Comparison of ENCODE assay signal across 8 mouse cellular contexts in genomic region chr11:68432361-68433021, GRCm38 (mm10). TPM values are rescaled to one million over a fixed set of nuclear protein-coding genes. Genes with fewer than 3 reads are reported as not detected.
DNase-seq lines count a peak whose midpoint lies in the region; ATAC-seq and TF ChIP-seq lines count a peak whose summit lies in the region.

No protein-coding gene starts in this region.

- 25% methylated on average over 23 of the region's 23 CpGs for WGBS in liver, adult 2 months
- 33% methylated on average over 23 of the region's 23 CpGs for WGBS in embryonic facial prominence, embryonic 13.5 days
- 29% methylated on average over 23 of the region's 23 CpGs for WGBS in limb, embryonic 12.5 days
- 35% methylated on average over 23 of the region's 23 CpGs for WGBS in neural tube, embryonic 15.5 days

- no peaks in the 10 kb centered on the region for H3K36me3 ChIP-seq in liver, adult 2 months (ENCODE audit: control insufficient read depth, insufficient read depth, low read length)
- no peaks in the 10 kb centered on the region for H3K36me3 ChIP-seq in embryonic facial prominence, embryonic 13.5 days
- H3K36me3 ChIP-seq in limb, embryonic 12.5 days: no peaks in the 10 kb centered on the region
- no peaks in the 10 kb centered on the region for H3K36me3 ChIP-seq in neural tube, embryonic 15.5 days

- peak; percentile 29; the same call in 1 of the 2 replicates for ATAC-seq in embryonic facial prominence, embryonic 13.5 days (ENCODE audit: insufficient number of reproducible peaks, insufficient read depth, low FRiP score, low TSS enrichment, low read depth)
- peak; percentile 21; the same call in 1 of the 2 replicates for ATAC-seq in limb, embryonic 12.5 days (ENCODE audit: insufficient number of reproducible peaks, insufficient read depth, low FRiP score, low TSS enrichment, low read depth)
- ATAC-seq in neural tube, embryonic 15.5 days (ENCODE audit: low FRiP score): peak; percentile 17; the same call in 1 of the 2 replicates

- peak overlapping the region; percentile 69 for H3K4me2 ChIP-seq in embryonic facial prominence, embryonic 13.5 days
- H3K4me2 ChIP-seq in limb, embryonic 12.5 days: peak overlapping the region; percentile 68
- peak overlapping the region; percentile 64 for H3K4me2 ChIP-seq in neural tube, embryonic 15.5 days

- H3K9ac ChIP-seq in liver, adult 2 months (ENCODE audit: low read depth, low read length): 0 out of 2 replicates have a peak overlapping the region, but pooled peaks have one; percentile 19
- H3K9ac ChIP-seq in embryonic facial prominence, embryonic 13.5 days: peak overlapping the region; percentile 61; the same call in 1 of the 2 replicates
- peak overlapping the region; percentile 47; the same call in 1 of the 2 replicates for H3K9ac ChIP-seq in limb, embryonic 12.5 days (replicated peaks)
- H3K9ac ChIP-seq in neural tube, embryonic 15.5 days (replicated peaks): no peak overlapping the region; the same call in 1 of the 2 replicates

- no peak overlapping the region for H3K27ac ChIP-seq in liver, adult 2 months (replicated peaks; ENCODE audit: insufficient read depth, low read depth, low read length)
- H3K27ac ChIP-seq in embryonic facial prominence, embryonic 13.5 days: no peak overlapping the region
- no peak overlapping the region for H3K27ac ChIP-seq in limb, embryonic 12.5 days
- H3K27ac ChIP-seq in neural tube, embryonic 15.5 days (replicated peaks): no peak overlapping the region

- no peak for TF ChIP-seq POLR2A in liver, adult 2 months (IDR thresholded peaks at IDR 0.05; ENCODE audit: extremely low read depth, insufficient read depth, low read length)

- H3K9me3 ChIP-seq in embryonic facial prominence, embryonic 13.5 days: no peaks in the 10 kb centered on the region
- H3K9me3 ChIP-seq in limb, embryonic 12.5 days: no peaks in the 10 kb centered on the region
- no peaks in the 10 kb centered on the region for H3K9me3 ChIP-seq in neural tube, embryonic 15.5 days (replicated peaks)

- H3K4me3 ChIP-seq in liver, adult 2 months (ENCODE audit: insufficient read depth, low read depth, low read length): peak overlapping the region; percentile 56
- H3K4me3 ChIP-seq in embryonic facial prominence, embryonic 13.5 days: peak overlapping the region; percentile 50
- peak overlapping the region; percentile 45 for H3K4me3 ChIP-seq in limb, embryonic 12.5 days (replicated peaks)
- peak overlapping the region; percentile 42 for H3K4me3 ChIP-seq in neural tube, embryonic 15.5 days (replicated peaks)

- H3K79me2 ChIP-seq in liver, adult 2 months (ENCODE audit: control insufficient read depth, insufficient read depth, low read length): no peaks in the 10 kb centered on the region

- TF ChIP-seq CTCF in liver, adult 2 months (IDR thresholded peaks at IDR 0.05; ENCODE audit: low read depth, low read length): no peak

- DNase-seq in liver, adult 2 months (ENCODE audit: extremely low read depth, low read depth, low spot score): no peak
- DNase-seq in liver: no peak
- no peak for DNase-seq in layer of hippocampus, adult 9-11 months
- no peak for DNase-seq in urinary bladder, postnatal 4 days (ENCODE audit: low spot score in 2 of 2)
- DNase-seq in layer of hippocampus, postnatal 36 days: no peak

- no peaks in the 10 kb centered on the region for H3K4me1 ChIP-seq in liver, adult 2 months (ENCODE audit: control insufficient read depth, insufficient read depth, low read length)
- peaks cover 20% of the 10 kb centered on the region for H3K4me1 ChIP-seq in embryonic facial prominence, embryonic 13.5 days
- H3K4me1 ChIP-seq in limb, embryonic 12.5 days (replicated peaks): peaks cover 21% of the 10 kb centered on the region; the same call in 1 of the 2 replicates
- H3K4me1 ChIP-seq in neural tube, embryonic 15.5 days: peaks cover 14% of the 10 kb centered on the region

- H3K27me3 ChIP-seq in liver, adult 2 months (ENCODE audit: control insufficient read depth, insufficient read depth, low read length): peaks cover 8% of the 10 kb centered on the region; the same call in 1 of the 2 replicates
- peaks cover 38% of the 10 kb centered on the region for H3K27me3 ChIP-seq in embryonic facial prominence, embryonic 13.5 days
- H3K27me3 ChIP-seq in limb, embryonic 12.5 days: peaks cover 35% of the 10 kb centered on the region
- peaks cover 20% of the 10 kb centered on the region; the same call in 1 of the 2 replicates for H3K27me3 ChIP-seq in neural tube, embryonic 15.5 days (replicated peaks)

RNA-seq across cellular contexts. Expression of gene Pik3r5, which starts 0.6 kb away (rescaled TPM):
- total RNA-seq in liver, adult 2 months (2014; rRNA removed): 0.28 and 1.2 TPM in 2 replicates
- 0.29 and 0.77 TPM in 2 replicates for polyA plus RNA-seq in liver, adult 2 months (2012; rRNA removed)
- polyA plus RNA-seq in embryonic facial prominence, embryonic 13.5 days (2015; fragmentation: Nextera tagmentation; extraction: Ambion mirVana): 0.67 and 0.79 TPM in 2 replicates
- 0.25 and 0.58 TPM in 2 replicates for polyA plus RNA-seq in limb, embryonic 12.5 days (2016; fragmentation: Nextera tagmentation; extraction: Ambion mirVana)
- 0.72 and 2.0 TPM in 2 replicates for polyA plus RNA-seq in neural tube, embryonic 15.5 days (2015; fragmentation: Nextera tagmentation; extraction: Ambion mirVana)
- 1 to 10 TPM; 1.2 to 2.8 TPM for total RNA-seq in layer of hippocampus, postnatal 36 days (2021)

RNA-seq across cellular contexts. Expression of gene Ntn1, which starts 31.9 kb away (rescaled TPM):
- total RNA-seq in liver, adult 2 months (2014; rRNA removed): 4.9 and 7.2 TPM in 2 replicates
- 5.5 and 7.8 TPM in 2 replicates for polyA plus RNA-seq in liver, adult 2 months (2012; rRNA removed)
- polyA plus RNA-seq in embryonic facial prominence, embryonic 13.5 days (2015; fragmentation: Nextera tagmentation; extraction: Ambion mirVana): 7.1 and 9.4 TPM in 2 replicates
- 10.2 and 14.2 TPM in 2 replicates for polyA plus RNA-seq in limb, embryonic 12.5 days (2016; fragmentation: Nextera tagmentation; extraction: Ambion mirVana)
- polyA plus RNA-seq in neural tube, embryonic 15.5 days (2015; fragmentation: Nextera tagmentation; extraction: Ambion mirVana): 25.7 and 28.9 TPM in 2 replicates
- total RNA-seq in layer of hippocampus, postnatal 36 days (2021): 1 to 10 TPM; 6.2 to 7.3 TPM
